Mouse (Mus musculus) left cerebral cortex, postnatal 25 days (tissue): ENCODE data around the gene Map7d1. TPM values are rescaled to one million over a fixed set of nuclear protein-coding genes. Genes with fewer than 3 reads are reported as not detected.

Source experiments
- total RNA-seq, 2 experiments: library from RNA; stranded (reverse); gene quantifications; 2 replicates each; pipeline ENCODE4 v1.2.3; 2021

Map7d1 gene
- total RNA-seq, 2 experiments from 2014 or later = 253 to 255 TPM

Other genes with a start within 250 kb of the Map7d1 start
- gene Csf3r, start 231.8 kb downstream of the Map7d1 start, total RNA-seq = 1 to 10 TPM; 4.6 to 4.8 TPM
- gene Mrps15, start 209.4 kb downstream of the Map7d1 start, total RNA-seq = 10 to 100 TPM; 43.0 to 49.4 TPM
- 10 to 100 TPM; 45.5 to 55.8 TPM for gene Oscp1, start 197.8 kb downstream of the Map7d1 start, total RNA-seq
- 10 to 100 TPM; 13.1 to 14.8 TPM for gene Lsm10, start 159.7 kb downstream of the Map7d1 start, total RNA-seq
- gene Stk40, start 152.4 kb downstream of the Map7d1 start, total RNA-seq = 10 to 100 TPM; 33.9 to 35.6 TPM
- 1 to 10 TPM; 4.1 to 4.4 TPM for gene Eva1b, start 108.6 kb downstream of the Map7d1 start, total RNA-seq
- under 1 TPM; 0.27 to 0.69 TPM for gene Sh3d21, start 92.9 kb downstream of the Map7d1 start, total RNA-seq
- gene Thrap3, start 53.6 kb downstream of the Map7d1 start, total RNA-seq = 100 to 1,000 TPM; 133 to 147 TPM
- 10 to 100 TPM; 77.4 to 79.4 TPM for gene Trappc3, start 6.0 kb upstream of the Map7d1 start, total RNA-seq
- gene Col8a2, start 30.4 kb upstream of the Map7d1 start, total RNA-seq = 1 to 10 TPM; 1.1 to 1.7 TPM
- gene Adprhl2, start 65.4 kb upstream of the Map7d1 start, total RNA-seq = 10 to 100 TPM; 23.9 to 27.0 TPM
- gene Tekt2, start 69.3 kb upstream of the Map7d1 start, total RNA-seq = 1 to 10 TPM; 2.1 to 2.5 TPM
- gene Ago3, start 173.2 kb upstream of the Map7d1 start, total RNA-seq = 10 to 100 TPM; 35.9 to 36.0 TPM
- gene Ago1, start 212.2 kb upstream of the Map7d1 start, total RNA-seq = 10 to 100 TPM; 45.7 to 47.2 TPM